Mouse (Mus musculus) limb, embryonic 14.5 days (tissue): ENCODE results near the gene Zbtb8a. TPM values are rescaled to one million over a fixed set of nuclear protein-coding genes. Genes with fewer than 3 reads are reported as not detected.
"Not testable (repeated sequence)": the region's sequence is repeated elsewhere in the genome, so short reads cannot be mapped to it uniquely, and the experiment has no call there.

ENCODE experiments used
- ATAC-seq: fragments of 200-750 bp; cut with Nextera tagmentation; 2 replicates; pipeline ENCODE4 v1.8.0; 2017; ENCODE audit warnings: low read depth, moderate number of reproducible peaks, moderate TSS enrichment; ENCODE audit not compliant: low FRiP score
- DNase-seq: peaks from one replicate; pipeline ENCODE4 v3.0.0-alpha.2; 2015; ENCODE audit warnings: low spot score
- H3K27ac ChIP-seq: fragments of 300-500 bp; sonication (generic); replicated peaks from 2 replicates; pipeline ENCODE4 v1.5.1; 2014; ENCODE audit warnings: low read depth, mild to moderate bottlenecking, low read length, moderate library complexity, mixed read lengths
- H3K27me3 ChIP-seq: fragments of 300-500 bp; sonication (generic); 2 replicates; pipeline ENCODE4 v1.6.1; 2014; ENCODE audit warnings: low read length, mixed read lengths; ENCODE audit not compliant: control insufficient read depth, insufficient read depth
- H3K36me3 ChIP-seq: fragments of 300-500 bp; sonication (generic); 2 replicates; pipeline ENCODE4 v1.6.1; 2014; ENCODE audit warnings: mild to moderate bottlenecking, low read length, moderate library complexity, mixed read lengths; ENCODE audit not compliant: control insufficient read depth, insufficient read depth
- H3K4me1 ChIP-seq: fragments of 300-500 bp; sonication (generic); 2 replicates; pipeline ENCODE4 v1.6.1; 2014; ENCODE audit warnings: antibody characterized with exemption, low read length, mixed read lengths; ENCODE audit not compliant: control insufficient read depth, insufficient read depth
- H3K4me2 ChIP-seq: fragments of 300-500 bp; sonication (generic); replicated peaks from 2 replicates; pipeline ENCODE4 v1.6.1; 2014; ENCODE audit warnings: low read depth, mild to moderate bottlenecking, low read length, moderate library complexity; ENCODE audit not compliant: severe bottlenecking
- H3K4me3 ChIP-seq: fragments of 300-500 bp; sonication (generic); replicated peaks from 2 replicates; pipeline ENCODE4 v1.5.1; 2014; ENCODE audit warnings: low read length
- H3K9ac ChIP-seq: fragments of 300-500 bp; sonication (generic); 2 replicates; pipeline ENCODE4 v1.6.1; 2014; ENCODE audit warnings: mild to moderate bottlenecking, low read depth, low read length, moderate library complexity; ENCODE audit not compliant: severe bottlenecking
- H3K9me3 ChIP-seq: fragments of 300-500 bp; sonication (generic); 2 replicates; pipeline ENCODE4 v1.6.1; 2016; ENCODE audit warnings: low read length; ENCODE audit not compliant: control insufficient read depth
- POLR2A ChIP-seq: fragments of 200-500 bp; IDR thresholded peaks from 2 replicates; pipeline ENCODE4 v1.8.0; 2012; ENCODE audit warnings: inconsistent platforms, mild to moderate bottlenecking, moderate library complexity, borderline replicate concordance; ENCODE audit not compliant: insufficient read depth, insufficient read length; ENCODE audit errors: extremely low read depth
- WGBS: fragments of 180-500 bp; shearing (Covaris S2); extraction: QIAGEN DNeasy Blood & Tissue Kit; methylation state at CpG from one replicate; pipeline ENCODE4 v1.1.7; 2014; 5-methylcytosine and 5-hydroxymethylcytosine counted together
- polyA plus RNA-seq, 2 experiments: library from polyadenylated mRNA; depleted of rRNA in 1 of 2; stranded (reverse) in 1 of 2; unstranded in 1 of 2; fragments of >200 nt; fragmentation: Nextera tagmentation in 1 of 2; extraction: Ambion mirVana in 1 of 2; gene quantifications; 2 replicates each; pipeline versions ENCODE4 v1.2.1 to v1.2.3; 2012 to 2014

The Zbtb8a gene
- polyA plus RNA-seq, 2 experiments: 5.6 to 16.2 TPM

DNA sequence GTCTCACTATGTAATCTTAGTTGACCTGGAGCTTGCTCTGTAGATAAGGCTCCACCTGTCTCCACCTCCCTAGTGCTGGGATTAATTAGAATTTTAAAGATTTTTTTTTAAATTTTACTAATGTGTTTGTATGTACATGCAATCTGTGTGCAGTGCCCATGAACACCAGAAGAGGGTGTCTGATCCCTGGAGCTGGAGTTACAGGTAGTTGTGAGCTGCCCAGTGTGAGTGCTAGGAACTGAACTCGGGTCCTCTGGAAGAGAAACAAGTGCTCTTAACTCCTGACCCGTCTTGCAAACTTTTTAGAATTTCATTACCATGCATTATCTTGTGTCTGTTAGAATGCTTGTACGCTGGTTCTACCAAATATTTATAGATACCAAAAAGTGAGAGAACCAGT is 6.5 kb downstream of the Zbtb8a start:
- Histone ChIP-seq H3K36me3 (peaks cover 11% of the 10 kb centered on the region), H3K4me2 (no peak overlapping the region), H3K9ac (no peak overlapping the region), H3K9me3 (no peaks in the 10 kb centered on the region), H3K27me3 (no peaks in the 10 kb centered on the region), H3K4me1 (0 out of 2 replicates have a peak, but pooled peaks cover 5% of the 10 kb centered on the region), H3K4me3 (no peak overlapping the region), H3K27ac (no peak overlapping the region)
- DNase-seq: no peak
- no peak for TF ChIP-seq POLR2A
- WGBS: 92% methylated on average over 3 of the region's 3 CpGs
- ATAC-seq: no peak

- ATAC-seq (no peak), DNase-seq (no peak)
- no peaks in the 10 kb centered on the region for H3K27me3 ChIP-seq
- no peaks in the 10 kb centered on the region for H3K9me3 ChIP-seq
- H3K4me1 ChIP-seq: no peaks in the 10 kb centered on the region
- no peak overlapping the region for H3K4me3 ChIP-seq
- H3K36me3 ChIP-seq: peaks cover 14% of the 10 kb centered on the region
- H3K4me2 ChIP-seq: no peak overlapping the region
- WGBS: 82% methylated on average over 5 of the region's 5 CpGs
- TF ChIP-seq POLR2A: no peak
- no peak overlapping the region for H3K27ac ChIP-seq
- H3K9ac ChIP-seq: no peak overlapping the region
These were observed 12.7 kb downstream of the Zbtb8a start for GRCm38 (mm10) chr4:129365224-129365623.

DNA sequence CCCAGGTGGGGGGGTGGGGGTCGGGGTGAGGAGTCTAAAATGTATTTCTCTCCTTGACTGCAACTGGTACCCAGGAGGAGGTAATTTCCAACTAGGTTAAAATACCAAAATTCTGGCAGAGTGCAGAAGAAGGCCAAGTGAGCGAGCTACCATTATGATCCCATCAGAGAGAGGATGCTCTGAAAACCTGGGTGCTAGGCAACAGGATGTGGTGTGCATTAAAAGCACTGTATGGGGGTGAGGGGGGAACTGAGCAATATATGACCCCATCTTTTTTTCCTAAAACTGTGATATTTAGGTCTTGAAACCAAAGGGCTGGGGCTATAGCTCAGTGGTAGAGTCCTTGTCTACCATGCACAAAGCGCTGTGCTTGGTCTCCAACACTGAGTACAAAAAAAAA is 13.5 kb downstream of the Zbtb8a start:
- H3K9ac ChIP-seq: no peak overlapping the region
- ATAC-seq (no peak), DNase-seq (no peak)
- H3K36me3 ChIP-seq: peaks cover 23% of the 10 kb centered on the region
- H3K27ac ChIP-seq: no peak overlapping the region
- H3K4me2 ChIP-seq: no peak overlapping the region
- no peak overlapping the region for H3K4me3 ChIP-seq
- WGBS: 91% methylated on average over 3 of the region's 3 CpGs
- no peaks in the 10 kb centered on the region for H3K9me3 ChIP-seq
- H3K27me3 ChIP-seq: no peaks in the 10 kb centered on the region
- no peaks in the 10 kb centered on the region for H3K4me1 ChIP-seq
- TF ChIP-seq POLR2A: no peak

- ATAC-seq: no peak
- no peak for TF ChIP-seq POLR2A
- no peaks in the 10 kb centered on the region for H3K27me3 ChIP-seq
- no peaks in the 10 kb centered on the region for H3K9me3 ChIP-seq
- H3K4me3 ChIP-seq: no peak overlapping the region
- WGBS: 90% methylated on average over 9 of the region's 9 CpGs
- H3K4me1 ChIP-seq: no peaks in the 10 kb centered on the region
- H3K36me3 ChIP-seq: peaks cover 25% of the 10 kb centered on the region
- no peak overlapping the region for H3K4me2 ChIP-seq
- H3K9ac ChIP-seq: no peak overlapping the region
- DNase-seq: no peak
- H3K27ac ChIP-seq: no peak overlapping the region
These were observed 14.5 kb downstream of the Zbtb8a start for GRCm38 (mm10) chr4:129363463-129363862.

GRCm38 (mm10) chr4:129362771-129363170 is 15.1 kb downstream of the Zbtb8a start:
- no peaks in the 10 kb centered on the region for H3K27me3 ChIP-seq
- peaks cover 29% of the 10 kb centered on the region for H3K36me3 ChIP-seq
- no peak overlapping the region for H3K9ac ChIP-seq
- no peak overlapping the region for H3K27ac ChIP-seq
- H3K4me1 ChIP-seq: no peaks in the 10 kb centered on the region
- no peak for TF ChIP-seq POLR2A
- H3K4me2 ChIP-seq: no peak overlapping the region
- WGBS: 80% methylated on average over 5 of the region's 5 CpGs
- DNase-seq: no peak
- no peak overlapping the region for H3K4me3 ChIP-seq
- no peak for ATAC-seq
- H3K9me3 ChIP-seq: no peaks in the 10 kb centered on the region

DNA sequence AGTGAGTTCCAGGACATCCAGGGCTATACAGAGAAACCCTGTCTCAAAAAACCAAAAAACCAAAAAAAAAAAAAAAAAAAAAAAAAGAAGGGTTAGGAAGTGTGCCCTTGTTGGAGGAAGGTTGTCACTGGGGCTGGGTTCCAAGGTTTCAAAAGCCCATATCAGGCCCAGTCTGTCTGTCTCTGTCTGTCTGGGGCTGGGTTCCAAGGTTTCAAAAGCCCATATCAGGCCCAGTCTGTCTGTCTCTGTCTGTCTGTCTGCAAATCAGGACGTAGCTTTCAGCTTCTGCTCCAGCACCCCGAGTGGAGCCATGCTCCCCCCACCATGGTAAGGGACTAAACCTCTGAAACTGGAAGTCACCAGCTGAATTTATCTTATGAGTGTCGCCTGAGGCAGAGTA is 15.7 kb downstream of the Zbtb8a start:
- not testable (repeated sequence) for H3K4me3 ChIP-seq, H3K27me3 ChIP-seq, H3K4me2 ChIP-seq, H3K9ac ChIP-seq, ATAC-seq, H3K9me3 ChIP-seq, H3K4me1 ChIP-seq, H3K27ac ChIP-seq, DNase-seq
- 94% methylated on average over 3 of the region's 3 CpGs for WGBS
- peaks cover 32% of the 10 kb centered on the region for H3K36me3 ChIP-seq
